In genomic region chr4:119172919-119173650, GRCm38 (mm10) we compare ENCODE assay signal across 8 mouse cellular contexts. TPM values are rescaled to one million over a fixed set of nuclear protein-coding genes. Genes with fewer than 3 reads are reported as not detected.
DNase-seq lines count a peak whose midpoint lies in the region; ATAC-seq lines count a peak whose summit lies in the region.

No protein-coding gene starts in this region.

- peak; percentile 44; the same call in 1 of the 2 replicates for ATAC-seq in frontal cortex, adult (ENCODE audit: low TSS enrichment)
- ATAC-seq in midbrain, embryonic 16.5 days, result no peak

- H3K36me3 ChIP-seq in midbrain, embryonic 16.5 days (ENCODE audit: control insufficient read depth, insufficient read depth, low read length), result peaks cover 12% of the 10 kb centered on the region

- peak overlapping the region; percentile 87 for H3K4me2 ChIP-seq in midbrain, embryonic 16.5 days (ENCODE audit: low read length)

- peak overlapping the region; percentile 80 for H3K9ac ChIP-seq in midbrain, embryonic 16.5 days (ENCODE audit: low read depth, low read length)

- no peaks in the 10 kb centered on the region for H3K9me3 ChIP-seq in midbrain, embryonic 16.5 days (replicated peaks; ENCODE audit: control insufficient read depth, low read length, poor library complexity, severe bottlenecking)

- peaks cover 16% of the 10 kb centered on the region for H3K4me1 ChIP-seq in midbrain, embryonic 16.5 days (ENCODE audit: control insufficient read depth, insufficient read depth, low read length)

- H3K27ac ChIP-seq in midbrain, embryonic 16.5 days (ENCODE audit: low read length), result no peak overlapping the region; the same call in 1 of the 2 replicates

- WGBS in midbrain, embryonic 16.5 days, result 38% methylated on average over 18 of the region's 18 CpGs

- peak overlapping the region; percentile 75 for H3K4me3 ChIP-seq in midbrain, embryonic 16.5 days (ENCODE audit: low read depth, low read length)

- no peak for DNase-seq in frontal cortex, postnatal 14 days (ENCODE audit: low spot score in 2 of 2)
- DNase-seq in thymus, postnatal 25 days, result peak; percentile 22
- no peak for DNase-seq in thymus, postnatal 36 days
- peak; percentile 56 for DNase-seq in induced T-regulatory cell, adult 2 months (ENCODE audit: low read depth)
- DNase-seq in spleen, postnatal 36 days (ENCODE audit: low spot score in 2 of 2), result no peak
- no peak for DNase-seq in adrenal gland, postnatal 14 days

- no peaks in the 10 kb centered on the region for H3K27me3 ChIP-seq in midbrain, embryonic 16.5 days (ENCODE audit: control insufficient read depth, insufficient read depth, low read depth, low read length)

RNA-seq across cellular contexts. Expression of gene Zfp691, which starts 0.9 kb away (rescaled TPM):
- polyA plus RNA-seq in midbrain, embryonic 16.5 days (2015; fragmentation: Nextera tagmentation; extraction: Ambion mirVana), result 4.0 and 6.1 TPM in 2 replicates
- 20.5 and 21.6 TPM in 2 replicates for total RNA-seq in adrenal gland, postnatal 14 days (2021)

RNA-seq across cellular contexts. Expression of gene Ermap, which starts 16.7 kb away (rescaled TPM):
- polyA plus RNA-seq in midbrain, embryonic 16.5 days (2015; fragmentation: Nextera tagmentation; extraction: Ambion mirVana), result 0.14 and 0.52 TPM in 2 replicates
- 2.3 and 8.8 TPM in 2 replicates for total RNA-seq in adrenal gland, postnatal 14 days (2021)

RNA-seq across cellular contexts. Expression of gene Svbp, which starts 22.0 kb away (rescaled TPM):
- polyA plus RNA-seq in midbrain, embryonic 16.5 days (2015; fragmentation: Nextera tagmentation; extraction: Ambion mirVana), result 220 and 230 TPM in 2 replicates
- 19.0 and 22.5 TPM in 2 replicates for total RNA-seq in adrenal gland, postnatal 14 days (2021)

RNA-seq across cellular contexts. Expression of gene Tmem269, which starts 44.9 kb away (rescaled TPM):
- 0.26 and 0.44 TPM in 2 replicates for polyA plus RNA-seq in midbrain, embryonic 16.5 days (2015; fragmentation: Nextera tagmentation; extraction: Ambion mirVana)
- 0.30 TPM in 1 of 2 replicates, not detected in the other for total RNA-seq in adrenal gland, postnatal 14 days (2021)

RNA-seq across cellular contexts. Expression of gene AU022252, which starts 59.4 kb away (rescaled TPM):
- 22.6 and 26.0 TPM in 2 replicates for polyA plus RNA-seq in midbrain, embryonic 16.5 days (2015; fragmentation: Nextera tagmentation; extraction: Ambion mirVana)
- total RNA-seq in adrenal gland, postnatal 14 days (2021), result 24.6 and 30.8 TPM in 2 replicates

Comparison
In these comparisons a context has a peak if more than half of its experiments do, and no peak if none do; other contexts are left out.
1. DNase-seq: peak in thymus, postnatal 25 days (single experiment) and induced T-regulatory cell, adult 2 months (single experiment); none in frontal cortex, postnatal 14 days (0 of 2), thymus, postnatal 36 days (0 of 2), spleen, postnatal 36 days (0 of 2) and adrenal gland, postnatal 14 days (single experiment).